Comparison of ENCODE assay signal across 8 mouse cellular contexts in the genomic region with DNA sequence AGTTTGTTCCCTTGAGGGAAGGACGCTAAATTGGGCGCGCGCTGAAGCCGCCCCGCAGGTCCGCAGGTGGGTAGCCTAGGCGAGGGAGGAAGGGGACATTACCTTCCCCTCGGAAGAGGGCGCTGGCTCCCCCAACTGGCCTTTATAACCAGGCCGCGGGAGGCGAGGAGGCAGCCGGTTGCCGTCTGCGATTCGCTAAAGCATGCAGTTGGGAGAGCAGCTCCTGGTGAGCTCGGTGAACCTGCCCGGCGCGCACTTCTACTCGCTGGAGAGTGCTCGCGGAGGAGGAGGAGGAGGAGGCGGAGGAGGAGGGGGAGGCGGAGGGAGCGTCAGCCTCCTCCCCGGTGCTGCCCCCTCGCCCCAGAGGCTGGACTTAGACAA. TPM values are rescaled to one million over a fixed set of nuclear protein-coding genes. Genes with fewer than 3 reads are reported as not detected.
DNase-seq lines count a peak whose midpoint lies in the region; ATAC-seq and TF ChIP-seq lines count a peak whose summit lies in the region.

No protein-coding gene starts in this region.

- 0% methylated on average over 22 of the region's 29 CpGs for WGBS in forebrain, embryonic 14.5 days
- WGBS in midbrain, embryonic 15.5 days, result 0% methylated on average over 17 of the region's 29 CpGs

- 0 out of 2 replicates have a peak, but pooled peaks have one; percentile 12 for TF ChIP-seq CTCF in brain, embryonic 14.5 days (IDR thresholded peaks at IDR 0.05; ENCODE audit: borderline replicate concordance, extremely low read depth, insufficient read depth, insufficient read length)

- TF ChIP-seq POLR2A in brain, embryonic 14.5 days (IDR thresholded peaks at IDR 0.05; ENCODE audit: borderline replicate concordance, extremely low read depth, insufficient read depth, insufficient read length, poor library complexity, severe bottlenecking), result no peak

- peak overlapping the region; percentile 60 for H3K4me2 ChIP-seq in forebrain, embryonic 14.5 days (ENCODE audit: low read length)
- peak overlapping the region; percentile 52 for H3K4me2 ChIP-seq in midbrain, embryonic 15.5 days

- H3K4me3 ChIP-seq in forebrain, embryonic 14.5 days (ENCODE audit: low read depth, low read length), result peak overlapping the region; percentile 47
- peak overlapping the region; percentile 33 for H3K4me3 ChIP-seq in midbrain, embryonic 15.5 days

- H3K27me3 ChIP-seq in forebrain, embryonic 14.5 days (replicated peaks; ENCODE audit: control insufficient read depth, insufficient read depth, low read length), result peaks cover 63% of the 10 kb centered on the region
- peaks cover 66% of the 10 kb centered on the region for H3K27me3 ChIP-seq in midbrain, embryonic 15.5 days (replicated peaks)

- peak overlapping the region; percentile 68 for H3K9ac ChIP-seq in forebrain, embryonic 14.5 days (ENCODE audit: low read length)
- no peak overlapping the region; the same call in 1 of the 2 replicates for H3K9ac ChIP-seq in midbrain, embryonic 15.5 days

- H3K9me3 ChIP-seq in forebrain, embryonic 14.5 days (replicated peaks; ENCODE audit: control insufficient read depth, low read length), result no peaks in the 10 kb centered on the region
- no peaks in the 10 kb centered on the region for H3K9me3 ChIP-seq in midbrain, embryonic 15.5 days

- ATAC-seq in forebrain, embryonic 14.5 days, result peak; percentile 37
- ATAC-seq in midbrain, embryonic 15.5 days (replicated peaks), result no peak

- peak overlapping the region; percentile 63 for H3K27ac ChIP-seq in forebrain, embryonic 14.5 days (ENCODE audit: low read depth, low read length)
- H3K27ac ChIP-seq in midbrain, embryonic 15.5 days, result no peak overlapping the region

- H3K4me1 ChIP-seq in forebrain, embryonic 14.5 days (ENCODE audit: control insufficient read depth, insufficient read depth, low read length), result peaks cover 14% of the 10 kb centered on the region
- peaks cover 32% of the 10 kb centered on the region for H3K4me1 ChIP-seq in midbrain, embryonic 15.5 days

- peak; percentile 19 for DNase-seq in kidney, adult 11 months
- no peak for DNase-seq in kidney, adult 18-20 months
- peak; percentile 65 for DNase-seq in brain, embryonic 14.5 days (ENCODE audit: low read depth)
- DNase-seq in forebrain, embryonic 14.5 days (ENCODE audit: low spot score), result peak; percentile 67
- peak; percentile 38 to 66 for DNase-seq in kidney, postnatal 25 days
- DNase-seq in frontal cortex, postnatal 10 days (ENCODE audit: low spot score in 2 of 2), result no peak
- DNase-seq in layer of hippocampus, postnatal 36 days, result no peak

- no peaks in the 10 kb centered on the region for H3K36me3 ChIP-seq in forebrain, embryonic 14.5 days (ENCODE audit: control insufficient read depth, insufficient read depth, low read length)
- no peaks in the 10 kb centered on the region for H3K36me3 ChIP-seq in midbrain, embryonic 15.5 days (replicated peaks)

RNA-seq across cellular contexts. Expression of a gene that starts 0.4 kb away (rescaled TPM):
- 12.6 and 33.7 TPM in 2 replicates for polyA plus RNA-seq in brain, embryonic 14.5 days (2012; rRNA removed)
- 22.9 and 24.1 TPM in 2 replicates for polyA plus RNA-seq in forebrain, embryonic 14.5 days (2014; fragmentation: Nextera tagmentation; extraction: Ambion mirVana)
- 1.6 and 3.0 TPM in 2 replicates for polyA plus RNA-seq in midbrain, embryonic 15.5 days (2015; fragmentation: Nextera tagmentation; extraction: Ambion mirVana)
- 1 to 10 TPM in 1 of 2 experiments, under 1 TPM in 1; 0.77 to 1.2 TPM for total RNA-seq in layer of hippocampus, postnatal 36 days (2021)

RNA-seq across cellular contexts. Expression of a gene that starts 27.6 kb away (rescaled TPM):
- 44.5 and 60.5 TPM in 2 replicates for polyA plus RNA-seq in brain, embryonic 14.5 days (2012; rRNA removed)
- polyA plus RNA-seq in forebrain, embryonic 14.5 days (2014; fragmentation: Nextera tagmentation; extraction: Ambion mirVana), result 28.5 and 41.2 TPM in 2 replicates
- polyA plus RNA-seq in midbrain, embryonic 15.5 days (2015; fragmentation: Nextera tagmentation; extraction: Ambion mirVana), result 49.9 and 51.3 TPM in 2 replicates
- total RNA-seq in layer of hippocampus, postnatal 36 days (2021), result 10 to 100 TPM; 81.9 to 86.8 TPM

Comparison
In these comparisons a context has a peak if more than half of its experiments do, and no peak if none do; other contexts are left out.
1. DNase-seq: peak in kidney, adult 11 months (single experiment), brain, embryonic 14.5 days (single experiment), forebrain, embryonic 14.5 days (single experiment) and kidney, postnatal 25 days (2 of 2); none in kidney, adult 18-20 months (single experiment), frontal cortex, postnatal 10 days (0 of 2) and layer of hippocampus, postnatal 36 days (0 of 2).